Mouse (Mus musculus): ENCODE measurements around the gene Zzef1.

Zzef1 gene

GRCm38 (mm10) chr11:72917299-72917996, 121.4 kb downstream of the Zzef1 start:
- no peak for DNase-seq (ENCODE audit: low spot score)

- DNase-seq (ENCODE audit: low spot score) = no peak
Measured at GRCm38 (mm10) chr11:72923116-72923515, 127.1 kb downstream of the Zzef1 start.

GRCm38 (mm10) chr11:72924458-72924857, 128.4 kb downstream of the Zzef1 start:
- DNase-seq (ENCODE audit: low spot score) = no peak

GRCm38 (mm10) chr11:72925067-72925466, 129.0 kb downstream of the Zzef1 start:
- DNase-seq (ENCODE audit: low spot score) = no peak

GRCm38 (mm10) chr11:72926226-72926890, 130.3 kb downstream of the Zzef1 start:
- no peak for DNase-seq (ENCODE audit: low spot score)

GRCm38 (mm10) chr11:72928516-72928915, 132.5 kb downstream of the Zzef1 start:
- no peak for DNase-seq (ENCODE audit: low spot score)

GRCm38 (mm10) chr11:72940208-72941143, 144.4 kb downstream of the Zzef1 start:
- DNase-seq (ENCODE audit: low spot score) = no peak

GRCm38 (mm10) chr11:72944996-72945793, 149.2 kb downstream of the Zzef1 start:
- no peak for DNase-seq (ENCODE audit: low spot score)

- DNase-seq (ENCODE audit: low spot score) = no peak
Measured at GRCm38 (mm10) chr11:72945875-72946559, 150.0 kb downstream of the Zzef1 start.

GRCm38 (mm10) chr11:72946560-72947119, 150.6 kb downstream of the Zzef1 start:
- no peak for DNase-seq (ENCODE audit: low spot score)

- DNase-seq (ENCODE audit: low spot score) = no peak
Measured at GRCm38 (mm10) chr11:72947840-72948239, 151.8 kb downstream of the Zzef1 start.

GRCm38 (mm10) chr11:72948254-72948653, 152.2 kb downstream of the Zzef1 start:
- DNase-seq (ENCODE audit: low spot score) = no peak

- DNase-seq (ENCODE audit: low spot score) = no peak
Measured at GRCm38 (mm10) chr11:72951137-72952000, 155.3 kb downstream of the Zzef1 start.

- DNase-seq (ENCODE audit: low spot score) = no peak
Measured at GRCm38 (mm10) chr11:72952226-72952625, 156.2 kb downstream of the Zzef1 start.

- DNase-seq (ENCODE audit: low spot score) = no peak
Measured at GRCm38 (mm10) chr11:72952697-72953096, 156.7 kb downstream of the Zzef1 start.

- DNase-seq (ENCODE audit: low spot score) = no peak
Measured at GRCm38 (mm10) chr11:72953116-72953439, 157.1 kb downstream of the Zzef1 start.

GRCm38 (mm10) chr11:72953440-72954151, 157.6 kb downstream of the Zzef1 start:
- DNase-seq (ENCODE audit: low spot score) = no peak

GRCm38 (mm10) chr11:72954216-72954615, 158.2 kb downstream of the Zzef1 start:
- no peak for DNase-seq (ENCODE audit: low spot score)

GRCm38 (mm10) chr11:72955339-72955974, 159.4 kb downstream of the Zzef1 start:
- no peak for DNase-seq (ENCODE audit: low spot score)
